Mouse (Mus musculus): ENCODE measurements around the gene Slc17a6. TPM values are rescaled to one million over a fixed set of nuclear protein-coding genes. Genes with fewer than 3 reads are reported as not detected.
A peak's percentile ranks its signal among the peaks of the same experiment; 100 is the strongest.

Gene Slc17a6
- polyA plus RNA-seq, 1 experiment, result 0.59 TPM

- Histone ChIP-seq H3K4me1 (ENCODE audit: control insufficient read depth, insufficient read depth, low read length) (peaks cover 15% of the 10 kb centered on the region), H3K4me3 (ENCODE audit: control insufficient read depth, low read depth, low read length) (no peak overlapping the region), H3K36me3 (ENCODE audit: control insufficient read depth, insufficient read depth, low read length) (no peaks in the 10 kb centered on the region), H3K27ac (ENCODE audit: control insufficient read depth, insufficient read depth, low read depth, low read length) (no peak overlapping the region), H3K27me3 (ENCODE audit: control insufficient read depth, insufficient read depth, low read length) (peaks cover 3% of the 10 kb centered on the region)
- no peak for TF ChIP-seq POLR2A (IDR thresholded peaks at IDR 0.05; ENCODE audit: control insufficient read depth, low read depth, low read length)
- no peak for TF ChIP-seq CTCF (IDR thresholded peaks at IDR 0.05; ENCODE audit: control insufficient read depth, insufficient read depth, insufficient replicate concordance, low read depth, low read length)
Measured at GRCm38 (mm10) chr7:51622196-51622595, 390 bp downstream of the Slc17a6 start.

DNA sequence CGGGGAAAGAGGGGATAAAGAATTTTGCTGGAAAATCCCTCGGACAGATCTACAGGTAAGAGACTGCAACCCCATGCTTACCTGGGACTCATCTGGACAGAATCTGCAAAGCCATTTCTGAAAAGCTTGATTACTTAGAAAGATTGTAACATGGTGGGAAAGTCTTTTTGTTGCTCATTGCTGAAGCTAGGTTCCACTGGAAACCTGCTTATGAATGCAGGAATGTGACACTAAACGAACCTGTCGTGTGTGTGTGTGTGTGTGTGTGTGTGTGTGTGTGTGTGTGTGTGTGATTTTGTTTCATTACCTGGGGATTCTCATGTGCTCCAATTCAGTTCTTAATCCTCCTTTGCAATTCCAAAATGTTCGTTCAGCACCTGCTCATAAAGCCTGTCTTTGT is 860 bp downstream of the Slc17a6 start:
- no peak overlapping the region for H3K27ac ChIP-seq (ENCODE audit: control insufficient read depth, insufficient read depth, low read depth, low read length)
- H3K36me3 ChIP-seq (ENCODE audit: control insufficient read depth, insufficient read depth, low read length), result no peaks in the 10 kb centered on the region
- no peak overlapping the region for H3K4me3 ChIP-seq (ENCODE audit: control insufficient read depth, low read depth, low read length)
- TF ChIP-seq POLR2A (IDR thresholded peaks at IDR 0.05; ENCODE audit: control insufficient read depth, low read depth, low read length) (no peak), CTCF (IDR thresholded peaks at IDR 0.05; ENCODE audit: control insufficient read depth, insufficient read depth, insufficient replicate concordance, low read depth, low read length) (no peak)
- H3K4me1 ChIP-seq (ENCODE audit: control insufficient read depth, insufficient read depth, low read length), result peaks cover 19% of the 10 kb centered on the region
- peaks cover 4% of the 10 kb centered on the region for H3K27me3 ChIP-seq (ENCODE audit: control insufficient read depth, insufficient read depth, low read length)

DNA sequence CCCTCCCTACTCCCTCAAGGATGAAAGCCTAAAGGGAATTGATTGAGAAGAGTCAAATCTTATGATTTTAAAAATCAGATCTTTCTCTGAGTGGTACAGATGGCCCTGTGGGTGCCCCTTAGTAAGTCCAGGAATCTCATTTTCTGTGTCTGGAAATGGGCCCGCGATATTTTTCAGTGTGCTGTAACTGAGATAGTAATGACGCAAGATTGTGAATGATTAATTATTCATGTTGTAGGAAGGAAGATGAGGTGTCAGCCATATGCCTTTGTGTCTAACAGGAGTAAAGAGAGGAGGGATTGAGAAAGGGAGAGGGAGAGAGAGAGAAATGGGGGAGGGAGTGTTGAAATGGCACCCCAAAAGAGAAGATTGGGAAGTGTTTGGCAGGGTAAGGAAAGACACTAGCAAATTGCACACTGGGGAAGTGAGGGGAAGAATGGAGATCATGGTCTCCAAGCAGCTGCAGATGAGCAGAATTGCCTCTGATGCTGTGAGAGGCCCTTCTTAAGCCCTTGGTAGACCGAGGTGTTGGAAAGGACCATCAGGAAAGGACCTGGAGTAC is 2.6 kb downstream of the Slc17a6 start:
- Histone ChIP-seq H3K27me3 (ENCODE audit: control insufficient read depth, insufficient read depth, low read length) (peaks cover 6% of the 10 kb centered on the region), H3K4me3 (ENCODE audit: control insufficient read depth, low read depth, low read length) (no peak overlapping the region)

GRCm38 (mm10) chr7:51625161-51625560 is 3.4 kb downstream of the Slc17a6 start:
- TF ChIP-seq POLR2A (IDR thresholded peaks at IDR 0.05; ENCODE audit: control insufficient read depth, low read depth, low read length), result no peak
- no peak for TF ChIP-seq CTCF (IDR thresholded peaks at IDR 0.05; ENCODE audit: control insufficient read depth, insufficient read depth, insufficient replicate concordance, low read depth, low read length)
- H3K27me3 ChIP-seq (ENCODE audit: control insufficient read depth, insufficient read depth, low read length), result peaks cover 6% of the 10 kb centered on the region
- H3K36me3 ChIP-seq (ENCODE audit: control insufficient read depth, insufficient read depth, low read length), result no peaks in the 10 kb centered on the region
- peak overlapping the region; percentile 25 for H3K4me3 ChIP-seq (ENCODE audit: control insufficient read depth, low read depth, low read length)
- H3K4me1 ChIP-seq (ENCODE audit: control insufficient read depth, insufficient read depth, low read length), result peaks cover 20% of the 10 kb centered on the region
- H3K27ac ChIP-seq (ENCODE audit: control insufficient read depth, insufficient read depth, low read depth, low read length), result no peak overlapping the region

More for the DNA sequence above, 2.6 kb downstream of the Slc17a6 start:
- TF ChIP-seq CTCF (IDR thresholded peaks at IDR 0.05; ENCODE audit: control insufficient read depth, insufficient read depth, insufficient replicate concordance, low read depth, low read length) (no peak), POLR2A (IDR thresholded peaks at IDR 0.05; ENCODE audit: control insufficient read depth, low read depth, low read length) (no peak)
- no peaks in the 10 kb centered on the region for H3K36me3 ChIP-seq (ENCODE audit: control insufficient read depth, insufficient read depth, low read length)
- H3K4me1 ChIP-seq (ENCODE audit: control insufficient read depth, insufficient read depth, low read length), result peaks cover 20% of the 10 kb centered on the region
- H3K27ac ChIP-seq (ENCODE audit: control insufficient read depth, insufficient read depth, low read depth, low read length), result no peak overlapping the region

GRCm38 (mm10) chr7:51625591-51626255 is 3.9 kb downstream of the Slc17a6 start:
- Histone ChIP-seq H3K4me1 (ENCODE audit: control insufficient read depth, insufficient read depth, low read length) (peaks cover 20% of the 10 kb centered on the region), H3K4me3 (ENCODE audit: control insufficient read depth, low read depth, low read length) (no peak overlapping the region), H3K36me3 (ENCODE audit: control insufficient read depth, insufficient read depth, low read length) (no peaks in the 10 kb centered on the region), H3K27me3 (ENCODE audit: control insufficient read depth, insufficient read depth, low read length) (peaks cover 6% of the 10 kb centered on the region), H3K27ac (ENCODE audit: control insufficient read depth, insufficient read depth, low read depth, low read length) (no peak overlapping the region)
- TF ChIP-seq CTCF (IDR thresholded peaks at IDR 0.05; ENCODE audit: control insufficient read depth, insufficient read depth, insufficient replicate concordance, low read depth, low read length), result no peak
- TF ChIP-seq POLR2A (IDR thresholded peaks at IDR 0.05; ENCODE audit: control insufficient read depth, low read depth, low read length), result no peak

DNA sequence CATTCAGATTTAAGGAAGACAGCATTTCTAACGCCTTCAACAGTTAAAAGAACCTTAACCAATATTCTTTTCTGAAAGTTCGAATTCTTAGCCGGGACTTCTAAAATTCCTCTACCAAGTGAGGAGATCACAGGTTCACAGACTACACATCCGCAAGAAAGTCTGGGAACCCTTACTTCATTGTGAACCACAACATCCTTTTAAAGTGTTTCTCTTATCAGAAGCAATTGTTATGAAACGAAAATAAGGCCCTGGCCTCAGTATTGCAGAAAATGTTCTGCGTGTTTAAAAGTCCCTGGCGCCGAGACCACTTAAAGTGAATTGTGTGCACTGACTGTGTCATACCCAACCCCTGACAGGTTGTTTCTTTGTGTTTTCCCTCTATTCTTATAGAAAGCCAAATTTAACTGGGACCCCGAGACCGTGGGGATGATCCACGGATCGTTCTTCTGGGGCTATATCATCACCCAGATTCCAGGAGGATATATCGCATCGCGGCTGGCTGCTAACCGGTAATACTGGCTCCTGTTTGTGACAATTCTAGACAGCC is 4.7 kb downstream of the Slc17a6 start:
- Histone ChIP-seq H3K27ac (ENCODE audit: control insufficient read depth, insufficient read depth, low read depth, low read length) (no peak overlapping the region), H3K27me3 (ENCODE audit: control insufficient read depth, insufficient read depth, low read length) (peaks cover 6% of the 10 kb centered on the region), H3K4me1 (ENCODE audit: control insufficient read depth, insufficient read depth, low read length) (peaks cover 20% of the 10 kb centered on the region), H3K36me3 (ENCODE audit: control insufficient read depth, insufficient read depth, low read length) (no peaks in the 10 kb centered on the region), H3K4me3 (ENCODE audit: control insufficient read depth, low read depth, low read length) (no peak overlapping the region; the same call in 1 of the 2 replicates)
- TF ChIP-seq CTCF (IDR thresholded peaks at IDR 0.05; ENCODE audit: control insufficient read depth, insufficient read depth, insufficient replicate concordance, low read depth, low read length), result no peak
- TF ChIP-seq POLR2A (IDR thresholded peaks at IDR 0.05; ENCODE audit: control insufficient read depth, low read depth, low read length), result no peak

GRCm38 (mm10) chr7:51627001-51627631 is 5.3 kb downstream of the Slc17a6 start:
- peak overlapping the region; percentile 11 for H3K4me3 ChIP-seq (ENCODE audit: control insufficient read depth, low read depth, low read length)
- no peaks in the 10 kb centered on the region for H3K36me3 ChIP-seq (ENCODE audit: control insufficient read depth, insufficient read depth, low read length)
- H3K4me1 ChIP-seq (ENCODE audit: control insufficient read depth, insufficient read depth, low read length), result peaks cover 16% of the 10 kb centered on the region
- H3K27ac ChIP-seq (ENCODE audit: control insufficient read depth, insufficient read depth, low read depth, low read length), result no peak overlapping the region
- peaks cover 6% of the 10 kb centered on the region for H3K27me3 ChIP-seq (ENCODE audit: control insufficient read depth, insufficient read depth, low read length)
- TF ChIP-seq POLR2A (IDR thresholded peaks at IDR 0.05; ENCODE audit: control insufficient read depth, low read depth, low read length) (no peak), CTCF (IDR thresholded peaks at IDR 0.05; ENCODE audit: control insufficient read depth, insufficient read depth, insufficient replicate concordance, low read depth, low read length) (no peak)

All from testis, adult 2 months (tissue).